Mouse (Mus musculus): ENCODE measurements around the gene Rsrc1.

DNA sequence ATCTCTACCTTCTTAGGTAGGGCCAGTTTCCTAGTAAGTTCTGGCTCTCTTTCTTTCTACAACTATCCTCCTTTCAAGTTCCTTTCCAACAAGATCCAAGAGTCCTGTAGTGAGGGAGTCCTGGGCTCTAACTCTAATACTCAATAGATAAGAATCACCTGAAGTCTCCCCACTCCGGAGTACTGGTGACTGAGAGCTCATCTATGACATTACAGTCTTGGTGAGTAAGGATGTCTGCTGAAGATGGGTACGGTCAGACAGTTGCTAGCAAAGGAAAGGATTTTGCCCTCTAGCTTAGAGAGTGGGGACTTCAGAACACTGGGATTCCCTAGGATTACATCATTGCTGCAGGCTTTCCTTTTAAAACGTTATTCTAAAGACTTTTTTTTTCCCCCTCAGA is 6.7 kb upstream of the Rsrc1 start:
- TF ChIP-seq MAFK (IDR thresholded peaks at IDR 0.05; ENCODE audit: insufficient read depth, low read depth, low read length), result no peak
- no peak for TF ChIP-seq ZC3H11A (IDR thresholded peaks at IDR 0.05; ENCODE audit: borderline replicate concordance, low read depth, low read length)
- TF ChIP-seq ZNF384 (IDR thresholded peaks at IDR 0.05; ENCODE audit: low read depth, low read length), result no peak
- TF ChIP-seq CHD2 (IDR thresholded peaks at IDR 0.05; ENCODE audit: low read depth, low read length), result no peak
- TF ChIP-seq HCFC1 (IDR thresholded peaks at IDR 0.05; ENCODE audit: borderline replicate concordance, insufficient read depth, low read length), result no peak

Data from ES-E14 (cell line).